Mouse (Mus musculus) midbrain, embryonic 16.5 days (tissue): Measurements from ENCODE around the gene Atp1b3. TPM values are rescaled to one million over a fixed set of nuclear protein-coding genes. Genes with fewer than 3 reads are reported as not detected.
A peak's percentile ranks its signal among the peaks of the same experiment; 100 is the strongest.
"Not testable (repeated sequence)": the region's sequence is repeated elsewhere in the genome, so short reads cannot be mapped to it uniquely, and the experiment has no call there.

Source experiments
- ATAC-seq: fragments of 200-750 bp; cut with Nextera tagmentation; 2 replicates; pipeline ENCODE4 v1.8.0; 2017; ENCODE audit warnings: moderate TSS enrichment
- H3K27ac ChIP-seq: fragments of 300-500 bp; sonication (generic); 2 replicates; pipeline ENCODE4 v1.5.1; 2014; ENCODE audit warnings: mild to moderate bottlenecking, low read length, mixed read lengths
- H3K27me3 ChIP-seq: fragments of 300-500 bp; sonication (generic); 2 replicates; pipeline ENCODE4 v1.6.1; 2014; ENCODE audit warnings: low read depth, low read length, mixed read lengths; ENCODE audit not compliant: control insufficient read depth, insufficient read depth
- H3K36me3 ChIP-seq: fragments of 300-500 bp; sonication (generic); 2 replicates; pipeline ENCODE4 v1.6.1; 2014; ENCODE audit warnings: mild to moderate bottlenecking, low read length, moderate library complexity, mixed read lengths; ENCODE audit not compliant: control insufficient read depth, insufficient read depth
- H3K4me1 ChIP-seq: fragments of 300-500 bp; sonication (generic); 2 replicates; pipeline ENCODE4 v1.6.1; 2014; ENCODE audit warnings: mild to moderate bottlenecking, low read length, mixed read lengths; ENCODE audit not compliant: control insufficient read depth, insufficient read depth
- H3K4me2 ChIP-seq: fragments of 300-500 bp; sonication (generic); 2 replicates; pipeline ENCODE4 v1.6.1; 2014; ENCODE audit warnings: mild to moderate bottlenecking, low read length, mixed read lengths
- H3K4me3 ChIP-seq: fragments of 300-500 bp; sonication (generic); 2 replicates; pipeline ENCODE4 v1.5.1; 2014; ENCODE audit warnings: low read depth, mild to moderate bottlenecking, low read length, moderate library complexity, mixed read lengths
- H3K9ac ChIP-seq: fragments of 300-500 bp; sonication (generic); 2 replicates; pipeline ENCODE4 v1.6.1; 2014; ENCODE audit warnings: low read depth, low read length, mixed read lengths
- H3K9me3 ChIP-seq: fragments of 300-500 bp; sonication (generic); replicated peaks from 2 replicates; pipeline ENCODE4 v1.6.1; 2014; ENCODE audit warnings: mild to moderate bottlenecking, low read length, mixed read lengths; ENCODE audit not compliant: control insufficient read depth, poor library complexity, severe bottlenecking
- WGBS: fragments of 180-500 bp; shearing (Covaris S2); extraction: QIAGEN DNeasy Blood & Tissue Kit; methylation state at CpG from one replicate; pipeline ENCODE4 v1.1.7; 2014; 5-methylcytosine and 5-hydroxymethylcytosine counted together
- polyA plus RNA-seq: library from polyadenylated mRNA; unstranded; fragments of >200 nt; fragmentation: Nextera tagmentation; extraction: Ambion mirVana; gene quantifications from 2 replicates; pipeline ENCODE4 v1.2.1, GENCODE M21; 2015

Gene Atp1b3
- polyA plus RNA-seq: 176 and 181 TPM in 2 replicates

DNA sequence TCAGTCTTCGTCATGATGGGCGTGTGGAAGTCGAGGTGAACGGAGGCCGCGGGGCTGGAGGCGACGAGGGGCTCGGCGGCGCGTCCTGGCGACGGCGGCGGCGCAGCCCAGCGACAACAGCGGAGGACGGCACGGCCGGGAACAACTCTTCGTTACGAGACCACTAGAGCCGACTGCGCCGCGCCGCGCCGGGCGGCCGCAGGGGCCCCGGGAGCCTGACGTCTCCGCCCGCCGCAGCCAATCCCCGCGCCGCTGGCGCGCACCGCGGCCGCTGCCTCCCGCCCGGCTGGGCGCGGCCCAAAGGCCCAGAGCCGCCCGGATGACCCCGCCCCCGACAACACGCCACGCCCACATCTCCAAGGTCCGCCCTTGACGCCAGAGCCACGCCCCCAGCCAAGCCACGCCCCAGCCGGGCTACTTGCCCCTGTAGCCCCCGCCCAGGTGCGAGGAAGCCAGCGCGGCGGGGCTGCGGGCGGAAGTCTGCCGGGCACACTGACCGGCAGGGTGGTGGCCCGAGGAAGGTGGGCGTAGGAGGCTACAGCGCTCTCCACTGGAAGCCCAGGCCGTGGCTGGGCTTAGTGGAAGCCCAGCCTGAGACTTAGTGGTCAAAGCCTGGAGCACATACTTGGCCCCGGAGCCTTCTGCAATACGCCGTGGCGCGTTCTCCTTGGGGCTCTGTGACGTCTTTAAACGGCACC is at the start of gene Atp1b3:
Gene Atp1b3, minus strand, starts transcription at position 302 of the 698 bp plus-strand sequence.
- Histone ChIP-seq H3K4me2 (peak within 1 kb of the TSS; percentile 82), H3K9ac (peak within 1 kb of the TSS; percentile 89), H3K4me1 (peaks cover 24% of the 10 kb centered on the region), H3K27me3 (no peaks in the 10 kb centered on the region), H3K27ac (peak within 1 kb of the TSS; percentile 86), H3K9me3 (no peaks in the 10 kb centered on the region), H3K4me3 (peak within 1 kb of the TSS; percentile 86), H3K36me3 (no peaks in the 10 kb centered on the region)
- ATAC-seq: peak; percentile 97
- under 1% methylated on average over 55 of the region's 81 CpGs for WGBS

DNA sequence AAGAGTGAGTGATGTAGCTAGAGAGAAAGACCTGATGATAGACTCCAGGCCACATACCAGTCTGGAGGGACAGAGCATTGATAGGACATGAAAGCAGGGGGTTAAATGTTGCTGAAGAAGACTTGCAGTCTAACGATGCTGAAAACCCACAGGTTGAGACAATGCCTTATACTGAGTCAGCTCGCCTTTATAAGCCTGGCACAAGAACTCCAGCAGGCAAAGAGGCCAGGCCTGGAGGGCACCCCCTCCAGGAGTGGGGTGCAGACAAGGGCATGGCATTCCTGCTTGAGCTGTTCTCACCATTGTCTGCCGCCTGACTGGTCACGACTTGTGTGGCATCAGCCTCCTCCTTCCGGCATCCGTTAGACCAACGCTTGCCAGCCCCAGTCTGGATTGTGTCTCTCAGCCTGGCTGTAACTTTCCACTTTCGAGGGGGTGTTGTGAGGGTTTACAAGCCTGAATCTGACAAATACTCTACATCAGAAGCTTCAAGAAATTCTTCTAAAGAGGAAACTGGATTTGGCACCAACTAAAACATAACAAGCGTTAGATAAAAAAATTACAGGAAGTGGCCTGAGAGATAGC is 48.7 kb upstream of the Atp1b3 start:
- Histone ChIP-seq H3K4me1 (no peaks in the 10 kb centered on the region), H3K9me3 (no peaks in the 10 kb centered on the region), H3K9ac (no peak overlapping the region), H3K4me3 (no peak overlapping the region), H3K27ac (no peak overlapping the region), H3K4me2 (no peak overlapping the region), H3K36me3 (no peaks in the 10 kb centered on the region), H3K27me3 (no peaks in the 10 kb centered on the region)
- 77% methylated on average over 9 of the region's 9 CpGs for WGBS
- no peak for ATAC-seq

DNA sequence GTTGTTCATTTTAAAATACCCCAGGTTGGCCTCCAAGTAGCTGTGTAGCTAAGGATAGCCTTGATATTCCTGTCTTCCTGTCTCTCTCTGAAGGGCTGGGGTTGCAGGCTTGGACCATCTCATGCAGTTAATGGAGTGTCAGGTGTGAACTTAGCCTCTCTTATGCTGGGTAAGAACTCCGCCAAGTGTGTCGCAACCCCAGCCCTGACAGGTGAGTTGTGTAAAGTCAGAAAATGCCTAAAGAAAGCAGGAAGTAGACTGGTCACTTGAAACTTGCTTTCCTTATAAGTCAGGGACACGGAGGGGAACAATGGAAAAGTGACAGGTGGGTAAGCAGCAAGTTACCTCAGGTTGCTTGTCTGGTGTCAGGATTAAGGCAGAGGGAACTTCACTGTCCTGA is 40.1 kb upstream of the Atp1b3 start:
- Histone ChIP-seq H3K4me3 (no peak overlapping the region), H3K27me3 (no peaks in the 10 kb centered on the region), H3K27ac (no peak overlapping the region), H3K9me3 (no peaks in the 10 kb centered on the region), H3K36me3 (no peaks in the 10 kb centered on the region), H3K4me1 (no peaks in the 10 kb centered on the region), H3K4me2 (no peak overlapping the region), H3K9ac (no peak overlapping the region)
- ATAC-seq: no peak
- 83% methylated on average over 3 of the region's 3 CpGs for WGBS

DNA sequence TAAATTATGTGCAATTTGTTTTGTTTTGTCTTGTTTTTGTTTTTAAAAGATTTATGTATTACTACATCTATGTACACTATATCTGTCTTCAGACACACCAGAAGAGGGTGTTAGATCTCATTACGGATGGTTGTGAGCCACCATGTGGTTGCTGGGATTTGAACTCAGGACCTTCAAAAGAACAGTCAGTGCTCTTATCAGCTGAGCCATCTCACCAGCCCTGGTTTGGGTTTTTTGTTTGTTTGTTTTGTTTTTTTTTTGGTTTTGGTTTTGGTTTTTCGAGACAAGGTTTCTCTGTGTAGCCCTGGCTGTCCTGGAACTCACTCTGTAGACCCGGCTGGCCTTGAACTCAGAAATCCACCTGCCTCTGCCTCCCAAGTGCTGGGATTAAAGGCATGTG is 35.7 kb upstream of the Atp1b3 start:
- H3K36me3 ChIP-seq, H3K9ac ChIP-seq, H3K27ac ChIP-seq, ATAC-seq, H3K4me1 ChIP-seq, H3K4me3 ChIP-seq, H3K27me3 ChIP-seq, H3K4me2 ChIP-seq, H3K9me3 ChIP-seq: not testable (repeated sequence)
- WGBS: 89% methylated on average over 3 of the region's 3 CpGs

DNA sequence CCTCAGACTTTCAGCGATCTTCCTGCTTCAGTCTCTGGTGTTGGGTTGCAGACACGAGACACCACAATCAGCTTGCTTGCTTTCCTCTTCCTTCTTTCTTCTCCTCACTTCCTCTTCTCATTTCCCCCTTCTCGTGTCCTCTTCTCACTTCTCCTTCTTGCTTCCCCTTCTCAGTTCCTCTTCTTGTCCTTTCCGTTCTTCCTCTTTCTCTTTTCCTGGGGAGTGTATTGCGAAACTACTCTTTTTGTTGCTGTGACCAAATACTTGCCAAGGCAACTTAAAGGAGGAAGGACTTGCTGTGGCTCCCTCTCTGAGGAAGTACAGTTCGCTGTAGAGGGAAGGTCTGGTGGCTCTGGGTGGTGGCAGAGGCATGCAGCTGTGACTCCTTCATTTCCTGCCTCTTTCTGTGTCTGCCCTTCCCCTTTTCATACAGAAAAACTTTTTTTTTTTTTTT is 35.2 kb upstream of the Atp1b3 start:
- Histone ChIP-seq H3K27me3 (no peaks in the 10 kb centered on the region), H3K27ac (no peak overlapping the region), H3K36me3 (no peaks in the 10 kb centered on the region), H3K4me2 (no peak overlapping the region), H3K9ac (no peak overlapping the region), H3K4me3 (no peak overlapping the region), H3K4me1 (peaks cover 6% of the 10 kb centered on the region; the same call in 1 of the 2 replicates), H3K9me3 (no peaks in the 10 kb centered on the region)
- ATAC-seq: no peak
- WGBS: 82% methylated on average over 6 of the region's 6 CpGs

DNA sequence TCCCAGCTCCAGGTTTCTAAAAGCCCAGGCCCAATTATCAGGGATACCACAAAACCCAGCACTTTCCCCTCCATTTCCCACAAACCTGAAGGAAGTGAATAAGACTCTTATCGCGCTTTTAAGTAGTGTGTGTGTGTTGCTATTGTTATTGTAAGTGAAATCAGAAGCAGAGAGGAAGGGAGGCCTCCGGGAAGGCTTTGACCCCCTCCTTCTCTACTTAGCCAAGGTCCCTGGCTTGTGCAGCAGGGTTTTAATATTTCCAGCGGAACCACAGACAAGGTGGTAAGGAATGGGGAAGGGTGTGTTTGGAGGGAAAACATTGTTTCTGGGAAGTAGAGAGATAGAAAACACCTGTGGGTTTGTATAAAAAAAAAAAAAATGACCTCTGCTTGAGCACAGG is 34.4 kb upstream of the Atp1b3 start:
- no peak overlapping the region for H3K4me2 ChIP-seq

DNA sequence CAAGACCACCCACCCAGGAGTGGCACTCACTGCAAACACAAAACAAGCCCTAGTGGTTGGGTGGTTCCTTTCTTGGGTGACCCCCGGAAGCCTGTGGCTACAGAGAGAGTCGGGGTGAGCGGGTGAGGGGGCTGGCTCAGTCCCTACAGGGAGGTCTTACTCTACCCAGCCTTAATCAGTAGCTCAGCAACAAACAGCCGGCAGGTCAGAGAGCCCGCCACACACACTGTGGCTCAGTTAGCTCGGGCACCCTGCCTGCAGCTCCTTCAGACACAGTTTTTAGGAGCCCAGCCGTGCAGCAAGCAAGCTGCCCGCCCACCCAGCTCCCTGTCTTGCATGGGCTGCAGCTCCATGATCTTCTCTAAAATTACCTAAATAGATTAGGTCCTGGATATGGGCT is 33.9 kb upstream of the Atp1b3 start:
- Histone ChIP-seq H3K4me1 (peaks cover 6% of the 10 kb centered on the region; the same call in 1 of the 2 replicates), H3K36me3 (no peaks in the 10 kb centered on the region), H3K27ac (no peak overlapping the region), H3K4me3 (no peak overlapping the region), H3K27me3 (no peaks in the 10 kb centered on the region), H3K9ac (no peak overlapping the region; the same call in 1 of the 2 replicates), H3K9me3 (no peaks in the 10 kb centered on the region), H3K4me2 (no peak overlapping the region)
- 28% methylated on average over 8 of the region's 8 CpGs for WGBS
- ATAC-seq: no peak

More for the DNA sequence above, 34.4 kb upstream of the Atp1b3 start:
- ATAC-seq: no peak
- no peaks in the 10 kb centered on the region for H3K36me3 ChIP-seq
- no peaks in the 10 kb centered on the region for H3K9me3 ChIP-seq
- no peak overlapping the region for H3K27ac ChIP-seq
- peaks cover 6% of the 10 kb centered on the region; the same call in 1 of the 2 replicates for H3K4me1 ChIP-seq
- H3K9ac ChIP-seq: no peak overlapping the region; the same call in 1 of the 2 replicates
- H3K4me3 ChIP-seq: no peak overlapping the region
- 33% methylated on average over 4 of the region's 4 CpGs for WGBS
- no peaks in the 10 kb centered on the region for H3K27me3 ChIP-seq

DNA sequence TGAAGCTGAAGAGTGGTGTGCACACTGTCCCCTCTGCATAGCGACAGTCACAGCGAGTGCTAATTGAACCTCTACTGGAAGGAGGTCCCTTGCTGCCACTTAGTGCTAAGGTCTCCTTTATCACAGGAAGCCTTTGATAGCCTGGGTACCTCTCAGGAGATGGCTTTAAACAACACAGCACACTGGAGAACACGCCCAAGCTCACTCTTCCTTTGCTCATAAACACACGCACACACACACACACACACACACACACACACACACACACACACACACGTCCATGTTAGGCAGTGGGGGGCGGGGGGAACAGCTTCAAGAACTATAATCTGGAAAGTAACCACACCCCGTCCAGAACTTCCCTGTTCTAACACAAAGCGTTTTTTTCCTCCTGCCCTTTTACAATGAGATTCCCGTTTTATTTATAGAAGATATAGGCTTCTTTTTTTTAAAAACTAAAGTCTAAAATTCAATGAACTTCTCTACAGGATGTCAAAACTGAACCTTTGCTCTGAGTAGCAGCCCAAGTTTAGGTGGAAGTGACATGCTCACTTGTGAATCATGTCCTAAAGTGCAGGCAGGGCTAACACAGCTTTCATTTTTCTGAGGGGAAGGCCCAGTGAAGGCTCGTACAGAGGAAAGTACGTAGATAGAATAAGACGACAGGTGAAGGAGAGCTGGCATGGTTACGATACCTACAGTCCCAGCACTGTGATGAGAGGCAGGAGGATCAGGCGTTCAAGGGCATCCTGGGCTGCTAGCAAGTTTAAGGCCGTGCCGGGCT is 30.9 kb upstream of the Atp1b3 start:
- no peak overlapping the region for H3K4me3 ChIP-seq
- H3K4me1 ChIP-seq: peaks cover 6% of the 10 kb centered on the region; the same call in 1 of the 2 replicates
- no peak overlapping the region for H3K9ac ChIP-seq
- no peaks in the 10 kb centered on the region for H3K27me3 ChIP-seq
- no peaks in the 10 kb centered on the region for H3K9me3 ChIP-seq
- H3K27ac ChIP-seq: no peak overlapping the region
- no peaks in the 10 kb centered on the region for H3K36me3 ChIP-seq
- ATAC-seq: no peak
- no peak overlapping the region for H3K4me2 ChIP-seq
- 77% methylated on average over 16 of the region's 16 CpGs for WGBS
